Mouse (Mus musculus): ENCODE measurements around the gene Cox4i2. TPM values are rescaled to one million over a fixed set of nuclear protein-coding genes. Genes with fewer than 3 reads are reported as not detected.

Gene Cox4i2
- polyA plus RNA-seq (2015; fragmentation: Nextera tagmentation; extraction: Ambion mirVana) = 4.3 and 4.4 TPM in 2 replicates

DNA sequence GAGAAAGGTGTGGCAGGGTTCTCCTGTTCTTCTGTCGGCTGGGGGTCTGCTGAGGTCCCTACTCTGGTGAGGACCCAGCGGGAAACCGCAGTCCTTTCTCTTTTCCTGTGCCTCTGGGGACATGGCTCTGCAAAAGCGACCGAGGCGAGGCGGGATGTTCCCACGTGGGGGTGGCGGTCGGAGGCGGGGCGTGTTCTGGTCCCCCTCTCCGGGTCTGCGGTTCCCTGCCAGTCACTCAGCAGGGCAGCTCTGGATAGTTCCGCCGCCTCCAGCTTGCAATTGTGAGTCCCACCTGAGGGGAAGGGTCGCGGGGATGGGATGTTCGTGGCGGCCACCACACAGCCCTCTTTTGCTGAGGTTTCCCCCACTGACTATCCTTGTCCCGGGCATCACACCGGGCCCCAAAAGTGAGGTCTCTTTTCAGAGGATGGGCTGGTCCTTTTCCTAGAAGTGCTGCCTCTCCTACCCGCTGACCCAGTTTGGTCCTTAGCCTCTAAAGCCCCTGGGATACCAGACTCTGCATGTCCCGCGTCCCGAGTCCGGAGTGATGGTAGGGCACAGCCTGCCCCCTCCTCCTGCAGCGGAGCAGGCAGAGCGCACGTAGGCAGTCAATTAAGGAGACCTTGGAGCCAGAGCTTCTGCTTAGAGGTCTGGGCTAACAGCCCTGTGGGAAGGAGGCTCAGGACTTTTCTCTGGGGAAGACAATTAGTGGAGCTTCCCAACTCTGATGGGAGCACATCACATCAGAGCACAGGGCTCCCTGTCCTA is at the start of gene Cox4i2:
Gene Cox4i2, plus strand, starts transcription at position 230 of the 768 bp plus-strand sequence.
- Histone ChIP-seq H3K4me1 (peaks cover 12% of the 10 kb centered on the region), H3K4me2 (replicated peaks) (peak within 1 kb of the TSS; percentile 41), H3K36me3 (no peaks in the 10 kb centered on the region), H3K9me3 (no peaks in the 10 kb centered on the region), H3K27ac (replicated peaks) (no peak within 1 kb of the TSS), H3K4me3 (0 out of 2 replicates have a peak within 1 kb of the TSS, but pooled peaks have one; percentile 19), H3K27me3 (no peaks in the 10 kb centered on the region), H3K9ac (replicated peaks) (peak within 1 kb of the TSS; percentile 26; the same call in 1 of the 2 replicates)
- 4% methylated on average over 30 of the region's 30 CpGs for WGBS
- peak; percentile 33; the same call in 1 of the 2 replicates for ATAC-seq (replicated peaks)

- Histone ChIP-seq H3K9ac (replicated peaks) (no peak overlapping the region), H3K4me1 (peaks cover 30% of the 10 kb centered on the region), H3K27ac (replicated peaks) (no peak overlapping the region), H3K9me3 (no peaks in the 10 kb centered on the region), H3K4me3 (no peak overlapping the region), H3K36me3 (peaks cover 61% of the 10 kb centered on the region), H3K4me2 (replicated peaks) (no peak overlapping the region), H3K27me3 (no peaks in the 10 kb centered on the region)
- WGBS = 83% methylated on average over 5 of the region's 5 CpGs
- ATAC-seq (replicated peaks) = no peak
These were observed 49.7 kb upstream of the Cox4i2 start for GRCm38 (mm10) chr2:152704256-152704605.

DNA sequence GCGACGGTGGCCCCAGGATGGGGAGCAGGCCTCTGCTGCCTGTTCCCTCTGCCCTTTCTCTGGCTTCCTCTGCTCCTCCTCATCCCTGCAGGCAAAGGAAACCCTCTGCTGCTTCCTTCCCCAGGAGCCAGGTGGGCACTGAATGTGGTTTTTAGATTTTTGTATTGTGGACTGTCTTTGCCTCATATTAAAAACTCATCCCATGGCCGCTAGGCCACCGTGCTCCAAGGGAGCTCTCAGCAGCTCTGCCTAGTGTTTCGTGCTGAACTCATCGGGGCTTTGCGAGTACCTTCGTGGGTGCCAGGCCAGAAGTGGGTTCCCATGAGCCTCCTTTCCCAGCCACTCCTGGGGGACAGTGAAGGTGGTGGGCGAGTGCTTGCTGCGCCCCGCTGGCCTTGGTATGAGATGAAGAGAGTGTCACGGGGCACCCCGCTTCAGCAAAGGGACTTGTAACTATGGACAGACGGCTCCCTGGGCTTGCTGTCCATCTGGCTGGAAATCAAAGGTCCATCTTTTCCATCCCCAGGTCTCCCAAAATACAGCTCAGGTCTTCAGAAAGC is 49.1 kb upstream of the Cox4i2 start:
- no peaks in the 10 kb centered on the region for H3K27me3 ChIP-seq
- H3K36me3 ChIP-seq = peaks cover 55% of the 10 kb centered on the region
- H3K9me3 ChIP-seq = no peaks in the 10 kb centered on the region
- ATAC-seq (replicated peaks) = no peak
- H3K4me1 ChIP-seq = peaks cover 30% of the 10 kb centered on the region
- no peak overlapping the region for H3K27ac ChIP-seq (replicated peaks)
- H3K4me2 ChIP-seq (replicated peaks) = no peak overlapping the region
- H3K9ac ChIP-seq (replicated peaks) = no peak overlapping the region
- 92% methylated on average over 14 of the region's 14 CpGs for WGBS
- H3K4me3 ChIP-seq = no peak overlapping the region

- H3K27ac ChIP-seq (replicated peaks) = peak overlapping the region; percentile 75
- WGBS = 63% methylated on average over 22 of the region's 22 CpGs
- H3K36me3 ChIP-seq = peaks cover 43% of the 10 kb centered on the region
- no peak overlapping the region for H3K4me3 ChIP-seq
- H3K4me2 ChIP-seq (replicated peaks) = no peak overlapping the region
- peaks cover 30% of the 10 kb centered on the region for H3K4me1 ChIP-seq
- no peaks in the 10 kb centered on the region for H3K9me3 ChIP-seq
- no peaks in the 10 kb centered on the region for H3K27me3 ChIP-seq
- 0 out of 2 replicates have a peak overlapping the region, but pooled peaks have one; percentile 7 for H3K9ac ChIP-seq (replicated peaks)
- ATAC-seq (replicated peaks) = peak; percentile 64
These were observed 47.9 kb upstream of the Cox4i2 start for GRCm38 (mm10) chr2:152705993-152706571.

- Histone ChIP-seq H3K4me3 (peak overlapping the region; percentile 45), H3K4me1 (peaks cover 30% of the 10 kb centered on the region), H3K4me2 (replicated peaks) (peak overlapping the region; percentile 52), H3K36me3 (peaks cover 32% of the 10 kb centered on the region), H3K27ac (replicated peaks) (peak overlapping the region; percentile 82), H3K27me3 (no peaks in the 10 kb centered on the region), H3K9me3 (no peaks in the 10 kb centered on the region), H3K9ac (replicated peaks) (peak overlapping the region; percentile 55)
- WGBS = 20% methylated on average over 7 of the region's 7 CpGs
- peak; percentile 39; the same call in 1 of the 2 replicates for ATAC-seq (replicated peaks)
These were observed 46.8 kb upstream of the Cox4i2 start for GRCm38 (mm10) chr2:152707186-152707585.

DNA sequence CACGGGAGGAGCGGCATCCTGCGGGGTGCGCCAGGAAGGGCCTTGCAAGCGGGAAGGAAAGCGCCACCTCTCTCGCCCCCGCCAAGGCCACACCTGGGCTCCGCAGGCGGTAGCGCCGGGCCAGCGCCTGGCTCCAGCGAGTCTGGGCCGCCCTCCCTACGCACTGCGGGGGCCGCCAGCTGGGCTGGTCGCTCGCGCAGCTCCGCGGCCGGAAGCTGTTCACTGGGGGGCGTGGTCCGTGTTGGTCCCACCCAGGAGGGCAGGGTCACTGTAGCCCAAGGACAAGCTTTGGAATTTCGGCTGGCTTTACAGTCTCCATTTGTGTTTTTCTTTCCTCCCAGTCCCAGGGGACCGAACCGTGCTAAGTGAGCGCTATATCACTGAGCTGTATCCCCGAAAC is 46.3 kb upstream of the Cox4i2 start:
- H3K36me3 ChIP-seq = peaks cover 27% of the 10 kb centered on the region

DNA sequence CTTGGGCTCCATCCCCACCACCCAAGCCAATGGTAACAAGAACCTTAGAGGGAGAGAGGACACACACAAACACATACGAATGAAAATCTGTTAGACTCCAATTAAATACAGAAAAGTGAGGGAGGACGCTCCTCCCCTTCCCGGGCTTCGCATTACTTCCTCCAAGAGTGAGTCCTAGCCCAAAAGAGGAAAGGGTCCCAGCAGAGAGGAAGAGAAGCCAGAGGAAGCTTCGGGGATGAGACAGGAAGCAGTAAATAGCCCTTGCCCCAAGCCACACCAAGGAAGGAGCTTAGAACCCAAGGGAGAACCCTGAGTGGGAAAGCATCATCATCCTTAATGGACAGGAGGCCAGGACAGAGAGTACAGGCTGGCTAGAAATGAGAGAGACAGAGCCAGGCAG is 44.9 kb upstream of the Cox4i2 start:
- WGBS = 95% methylated on average over 5 of the region's 5 CpGs
- H3K4me2 ChIP-seq (replicated peaks) = no peak overlapping the region
- H3K27ac ChIP-seq (replicated peaks) = no peak overlapping the region
- no peak for ATAC-seq (replicated peaks)
- peaks cover 14% of the 10 kb centered on the region for H3K36me3 ChIP-seq
- no peaks in the 10 kb centered on the region for H3K9me3 ChIP-seq
- H3K4me1 ChIP-seq = peaks cover 30% of the 10 kb centered on the region
- no peak overlapping the region for H3K4me3 ChIP-seq
- H3K9ac ChIP-seq (replicated peaks) = no peak overlapping the region
- no peaks in the 10 kb centered on the region for H3K27me3 ChIP-seq

More for the DNA sequence above, 46.3 kb upstream of the Cox4i2 start:
- ATAC-seq (replicated peaks) = peak; percentile 87
- Histone ChIP-seq H3K4me2 (replicated peaks) (peak overlapping the region; percentile 52), H3K9ac (replicated peaks) (peak overlapping the region; percentile 55), H3K27me3 (no peaks in the 10 kb centered on the region), H3K9me3 (no peaks in the 10 kb centered on the region), H3K4me1 (peaks cover 30% of the 10 kb centered on the region), H3K4me3 (peak overlapping the region; percentile 45), H3K27ac (replicated peaks) (peak overlapping the region; percentile 82)
- 5% methylated on average over 31 of the region's 31 CpGs for WGBS

DNA sequence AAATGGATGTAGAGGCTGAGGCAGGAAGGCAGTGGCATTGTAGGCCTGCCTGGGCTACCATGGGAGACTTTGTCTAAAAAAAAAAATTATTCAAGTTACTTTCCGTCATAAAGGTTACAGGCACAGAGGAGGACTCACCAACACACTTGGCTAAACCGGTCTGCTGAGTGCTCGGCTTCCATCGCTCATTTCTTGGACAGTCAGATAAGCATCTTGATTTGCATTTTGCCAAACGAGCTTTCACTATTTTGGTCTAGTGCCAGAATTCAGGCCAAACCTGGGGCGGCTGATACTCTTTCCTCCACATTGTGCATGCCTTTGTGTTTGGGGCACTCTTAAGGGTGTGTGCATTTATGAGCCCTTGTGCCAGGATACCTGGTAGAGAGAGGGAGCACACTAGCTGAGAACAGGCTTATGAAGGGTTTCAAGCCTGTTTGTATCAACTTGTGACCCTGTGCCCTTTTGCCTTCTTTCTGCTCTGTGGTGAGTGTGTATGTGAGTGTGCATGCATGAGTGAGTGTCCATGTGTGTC is 37.7 kb upstream of the Cox4i2 start:
- ATAC-seq (replicated peaks) = no peak
- Histone ChIP-seq H3K4me1 (peaks cover 7% of the 10 kb centered on the region; the same call in 1 of the 2 replicates), H3K27ac (replicated peaks) (no peak overlapping the region), H3K4me2 (replicated peaks) (no peak overlapping the region), H3K27me3 (no peaks in the 10 kb centered on the region), H3K4me3 (no peak overlapping the region), H3K9ac (replicated peaks) (no peak overlapping the region), H3K9me3 (no peaks in the 10 kb centered on the region), H3K36me3 (no peaks in the 10 kb centered on the region)
- 34% methylated on average over 6 of the region's 6 CpGs for WGBS

- WGBS = 44% methylated on average over 11 of the region's 11 CpGs
- Histone ChIP-seq H3K4me3 (no peak overlapping the region), H3K9ac (replicated peaks) (no peak overlapping the region), H3K27me3 (no peaks in the 10 kb centered on the region), H3K4me1 (peaks cover 7% of the 10 kb centered on the region; the same call in 1 of the 2 replicates), H3K4me2 (replicated peaks) (no peak overlapping the region), H3K9me3 (no peaks in the 10 kb centered on the region), H3K27ac (replicated peaks) (peak overlapping the region; percentile 21; the same call in 1 of the 2 replicates), H3K36me3 (no peaks in the 10 kb centered on the region)
- ATAC-seq (replicated peaks) = no peak
These were observed 36.3 kb upstream of the Cox4i2 start for GRCm38 (mm10) chr2:152717652-152718051.

- Histone ChIP-seq H3K9ac (replicated peaks) (no peak overlapping the region), H3K27ac (replicated peaks) (peak overlapping the region; percentile 40), H3K36me3 (no peaks in the 10 kb centered on the region), H3K27me3 (no peaks in the 10 kb centered on the region), H3K4me1 (peaks cover 7% of the 10 kb centered on the region; the same call in 1 of the 2 replicates), H3K4me2 (replicated peaks) (no peak overlapping the region), H3K4me3 (no peak overlapping the region), H3K9me3 (no peaks in the 10 kb centered on the region)
- WGBS = 7% methylated on average over 6 of the region's 6 CpGs
- peak; percentile 81 for ATAC-seq (replicated peaks)
These were observed 35.9 kb upstream of the Cox4i2 start for GRCm38 (mm10) chr2:152718076-152718475.

DNA sequence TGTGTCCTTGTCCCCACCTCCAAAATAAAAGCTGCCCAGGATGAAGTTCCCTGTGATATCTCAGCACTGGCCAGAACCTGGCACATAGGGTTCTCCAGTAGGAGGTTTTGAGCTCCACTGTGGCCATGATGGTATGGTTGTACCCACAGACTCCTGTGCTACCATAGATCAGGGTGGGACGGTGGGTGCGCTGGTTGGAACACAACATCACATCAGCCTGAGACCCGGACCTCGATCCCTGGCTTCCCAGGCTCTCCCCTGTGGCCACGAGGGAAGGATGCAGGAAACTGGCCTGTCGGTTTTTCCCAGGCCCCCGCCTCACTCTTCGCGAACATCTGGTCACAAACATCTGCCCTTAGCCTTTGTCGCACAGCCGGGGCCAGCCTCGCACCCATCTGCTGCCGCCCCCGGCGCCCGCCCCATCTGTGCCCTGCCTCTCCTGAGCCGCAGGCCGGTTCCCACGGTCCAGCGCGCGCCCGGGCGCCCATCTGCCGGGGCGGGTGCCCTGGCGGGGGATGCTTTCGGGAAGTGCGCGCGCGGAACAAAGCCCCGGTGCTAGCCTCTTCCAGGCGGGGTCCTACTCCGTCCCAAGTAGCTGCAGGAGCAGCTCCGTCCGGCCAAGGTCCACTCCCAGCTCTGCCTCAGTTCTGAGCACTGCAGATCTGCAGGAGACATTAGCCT is 30.2 kb upstream of the Cox4i2 start:
- Histone ChIP-seq H3K27me3 (no peaks in the 10 kb centered on the region), H3K4me1 (peaks cover 7% of the 10 kb centered on the region), H3K36me3 (no peaks in the 10 kb centered on the region), H3K27ac (replicated peaks) (no peak overlapping the region), H3K4me2 (replicated peaks) (peak overlapping the region; percentile 41), H3K9me3 (no peaks in the 10 kb centered on the region), H3K4me3 (peak overlapping the region; percentile 23), H3K9ac (replicated peaks) (0 out of 2 replicates have a peak overlapping the region, but pooled peaks have one; percentile 17)
- peak; percentile 68 for ATAC-seq (replicated peaks)
- 5% methylated on average over 37 of the region's 37 CpGs for WGBS
